Mouse (Mus musculus) thymus, adult 2 months (tissue): Measurements from ENCODE around the gene Ccdc181. TPM values are rescaled to one million over a fixed set of nuclear protein-coding genes. Genes with fewer than 3 reads are reported as not detected.

Experiments
- DNase-seq: peaks from one replicate; pipeline ENCODE4 v3.0.0; 2021
- H3K27ac ChIP-seq: fragments of 200-500 bp; 2 replicates; pipeline ENCODE4 v1.5.1; 2012; ENCODE audit warnings: low read length, control low read depth; ENCODE audit not compliant: control insufficient read depth, insufficient read depth
- H3K27me3 ChIP-seq: fragments of 200-500 bp; 2 replicates; pipeline ENCODE4 v1.6.1; 2012; ENCODE audit warnings: mild to moderate bottlenecking, low read length, moderate library complexity, mixed read lengths; ENCODE audit not compliant: control insufficient read depth, insufficient read depth
- H3K36me3 ChIP-seq: fragments of 200-500 bp; 2 replicates; pipeline ENCODE4 v1.6.1; 2012; ENCODE audit warnings: mild to moderate bottlenecking, low read length, moderate library complexity; ENCODE audit not compliant: control insufficient read depth, insufficient read depth
- H3K4me1 ChIP-seq: fragments of 200-500 bp; replicated peaks from 2 replicates; pipeline ENCODE4 v1.6.1; 2012; ENCODE audit warnings: low read length; ENCODE audit not compliant: control insufficient read depth, insufficient read depth
- H3K4me3 ChIP-seq: fragments of 200-500 bp; 2 replicates; pipeline ENCODE4 v1.5.1; 2012; ENCODE audit warnings: mild to moderate bottlenecking, low read length, control low read depth, moderate library complexity; ENCODE audit not compliant: control insufficient read depth, insufficient read depth
- CTCF ChIP-seq: fragments of 200-500 bp; IDR thresholded peaks from 2 replicates; pipeline ENCODE4 v1.5.1; 2012; ENCODE audit warnings: mild to moderate bottlenecking, control low read depth, low read length, moderate library complexity, borderline replicate concordance; ENCODE audit not compliant: control insufficient read depth, poor library complexity, insufficient read depth; ENCODE audit errors: extremely low read depth
- POLR2A ChIP-seq: fragments of 200-500 bp; IDR thresholded peaks from 2 replicates; pipeline ENCODE4 v1.6.1; 2012; ENCODE audit warnings: mild to moderate bottlenecking, low read length, control low read depth, moderate library complexity; ENCODE audit not compliant: control insufficient read depth, poor library complexity, insufficient read depth; ENCODE audit errors: extremely low read depth
- WGBS: fragments of 180-500 bp; shearing (Covaris S2); methylation state at CpG from one replicate; pipeline ENCODE4 v1.1.7; 2018; 5-methylcytosine and 5-hydroxymethylcytosine counted together
- polyA plus RNA-seq: library from polyadenylated mRNA; depleted of rRNA; stranded (reverse); fragments of >200 nt; gene quantifications from 2 replicates; pipeline ENCODE4 v1.2.3, GENCODE M21; 2012

Gene Ccdc181
- polyA plus RNA-seq, 1 experiment, result 2.7 TPM

GRCm38 (mm10) chr1:164317261-164317660 is 41.9 kb downstream of the Ccdc181 start:
- H3K27ac ChIP-seq, result no peak overlapping the region
- WGBS, result 92% methylated on average over 9 of the region's 9 CpGs
- no peaks in the 10 kb centered on the region for H3K36me3 ChIP-seq
- TF ChIP-seq POLR2A (no peak), CTCF (no peak)
- H3K4me1 ChIP-seq, result no peaks in the 10 kb centered on the region
- no peak for DNase-seq
- no peaks in the 10 kb centered on the region for H3K27me3 ChIP-seq
- no peak overlapping the region for H3K4me3 ChIP-seq

GRCm38 (mm10) chr1:164318474-164318873 is 43.1 kb downstream of the Ccdc181 start:
- H3K27me3 ChIP-seq, result no peaks in the 10 kb centered on the region
- no peak overlapping the region for H3K27ac ChIP-seq
- no peaks in the 10 kb centered on the region for H3K36me3 ChIP-seq
- no peak overlapping the region for H3K4me3 ChIP-seq
- no peak for DNase-seq
- no peak for TF ChIP-seq CTCF
- TF ChIP-seq POLR2A, result no peak
- no peaks in the 10 kb centered on the region for H3K4me1 ChIP-seq
- 99% methylated on average over 5 of the region's 5 CpGs for WGBS

- 94% methylated on average over 14 of the region's 14 CpGs for WGBS
- Histone ChIP-seq H3K36me3 (no peaks in the 10 kb centered on the region), H3K27ac (no peak overlapping the region), H3K4me1 (no peaks in the 10 kb centered on the region), H3K4me3 (no peak overlapping the region), H3K27me3 (no peaks in the 10 kb centered on the region)
- TF ChIP-seq POLR2A (no peak), CTCF (no peak)
- DNase-seq, result no peak
Measured at GRCm38 (mm10) chr1:164319542-164320140, 44.3 kb downstream of the Ccdc181 start.

GRCm38 (mm10) chr1:164320731-164321130 is 45.3 kb downstream of the Ccdc181 start:
- TF ChIP-seq POLR2A (no peak), CTCF (no peak)
- Histone ChIP-seq H3K4me3 (no peak overlapping the region), H3K27ac (no peak overlapping the region), H3K36me3 (no peaks in the 10 kb centered on the region), H3K4me1 (no peaks in the 10 kb centered on the region), H3K27me3 (no peaks in the 10 kb centered on the region)
- 95% methylated on average over 5 of the region's 5 CpGs for WGBS
- DNase-seq, result no peak

- no peaks in the 10 kb centered on the region for H3K36me3 ChIP-seq
- no peak overlapping the region for H3K27ac ChIP-seq
- H3K27me3 ChIP-seq, result no peaks in the 10 kb centered on the region
- TF ChIP-seq CTCF (no peak), POLR2A (no peak)
- DNase-seq, result no peak
- WGBS, result 96% methylated on average over 10 of the region's 10 CpGs
- H3K4me3 ChIP-seq, result no peak overlapping the region
- H3K4me1 ChIP-seq, result no peaks in the 10 kb centered on the region
Measured at GRCm38 (mm10) chr1:164321408-164321807, 46.0 kb downstream of the Ccdc181 start.

GRCm38 (mm10) chr1:164322987-164323650 is 47.7 kb downstream of the Ccdc181 start:
- H3K27me3 ChIP-seq, result no peaks in the 10 kb centered on the region
- no peaks in the 10 kb centered on the region for H3K36me3 ChIP-seq
- H3K27ac ChIP-seq, result no peak overlapping the region
- no peaks in the 10 kb centered on the region for H3K4me1 ChIP-seq
- no peak overlapping the region for H3K4me3 ChIP-seq
- WGBS, result 94% methylated on average over 8 of the region's 8 CpGs
- no peak for TF ChIP-seq POLR2A
- TF ChIP-seq CTCF, result no peak
- DNase-seq, result no peak
